Mouse (Mus musculus) intestine, postnatal 0 days (tissue): ENCODE measurements around the gene Ranbp17. TPM values are rescaled to one million over a fixed set of nuclear protein-coding genes. Genes with fewer than 3 reads are reported as not detected.

Source experiments
- ATAC-seq: fragments of 200-750 bp; cut with Nextera tagmentation; 2 replicates; pipeline ENCODE4 v1.8.0; 2017; ENCODE audit warnings: mild to moderate bottlenecking, moderate TSS enrichment, moderate library complexity
- H3K27ac ChIP-seq: fragments of 300-500 bp; sonication (generic); 2 replicates; pipeline ENCODE4 v1.5.1; 2014; ENCODE audit warnings: mild to moderate bottlenecking, low read depth, low read length, moderate library complexity
- H3K27me3 ChIP-seq: fragments of 300-500 bp; sonication (generic); replicated peaks from 2 replicates; pipeline ENCODE4 v1.6.1; 2014; ENCODE audit warnings: low read length, mixed read lengths; ENCODE audit not compliant: control insufficient read depth, insufficient read depth
- H3K36me3 ChIP-seq: fragments of 300-500 bp; sonication (generic); 2 replicates; pipeline ENCODE4 v1.6.1; 2014; ENCODE audit warnings: mild to moderate bottlenecking, moderate library complexity; ENCODE audit not compliant: control insufficient read depth, insufficient read depth
- H3K4me1 ChIP-seq: fragments of 300-500 bp; sonication (generic); replicated peaks from 2 replicates; pipeline ENCODE4 v1.6.1; 2014; ENCODE audit warnings: antibody characterized with exemption, low read length, mixed read lengths; ENCODE audit not compliant: control insufficient read depth, insufficient read depth
- H3K4me2 ChIP-seq: fragments of 300-500 bp; sonication (generic); replicated peaks from 2 replicates; pipeline ENCODE4 v1.6.1; 2014; ENCODE audit warnings: low read depth, mild to moderate bottlenecking, moderate library complexity
- H3K4me3 ChIP-seq: fragments of 300-500 bp; sonication (generic); 2 replicates; pipeline ENCODE4 v1.5.1; 2014; ENCODE audit warnings: low read depth, low read length
- H3K9ac ChIP-seq: fragments of 300-500 bp; sonication (generic); 2 replicates; pipeline ENCODE4 v1.6.1; 2014; ENCODE audit warnings: mild to moderate bottlenecking, low read depth, low read length
- H3K9me3 ChIP-seq: fragments of 300-500 bp; sonication (generic); 2 replicates; pipeline ENCODE4 v1.6.1; 2016; ENCODE audit warnings: mixed run types; ENCODE audit not compliant: control insufficient read depth
- CTCF ChIP-seq: sonication (generic); IDR thresholded peaks from 2 replicates; pipeline ENCODE4 v1.5.1; 2016; ENCODE audit warnings: low read depth, mild to moderate bottlenecking, control low read depth, antibody characterized with exemption, moderate library complexity
- WGBS: fragments of 180-500 bp; shearing (Covaris S2); extraction: QIAGEN DNeasy Blood & Tissue Kit; methylation state at CpG from one replicate; pipeline ENCODE4 v1.1.7; 2014; 5-methylcytosine and 5-hydroxymethylcytosine counted together
- polyA plus RNA-seq: library from polyadenylated mRNA; unstranded; fragments of >200 nt; fragmentation: Nextera tagmentation; extraction: Ambion mirVana; gene quantifications from 2 replicates; pipeline ENCODE4 v1.2.1, GENCODE M21; 2015

Gene Ranbp17
- polyA plus RNA-seq, 1 experiment from 2014 or later, result 1.1 TPM

DNA sequence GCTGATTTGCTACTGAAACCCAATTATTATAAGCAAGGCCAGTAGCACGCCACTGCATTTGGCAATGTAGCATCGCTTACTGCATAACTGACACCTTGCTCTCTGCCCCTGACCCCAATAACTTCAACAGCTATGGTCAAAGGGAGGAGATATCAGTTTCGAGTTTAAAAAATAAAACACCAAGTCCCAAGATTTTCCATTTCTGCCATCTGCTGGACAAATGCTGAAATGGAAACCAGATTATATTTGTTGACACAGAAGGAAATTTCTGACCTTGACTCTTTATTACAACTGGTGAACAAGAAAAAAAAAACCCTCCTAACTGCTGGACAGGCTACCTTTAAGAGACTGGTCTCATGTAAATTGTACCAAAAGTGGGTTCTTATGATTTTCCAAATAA is 218.1 kb downstream of the Ranbp17 start:
- H3K27me3 ChIP-seq, result no peaks in the 10 kb centered on the region
- 36% methylated on average over 3 of the region's 3 CpGs for WGBS
- H3K27ac ChIP-seq, result no peak overlapping the region
- TF ChIP-seq CTCF, result peak; percentile 68
- H3K4me3 ChIP-seq, result no peak overlapping the region
- no peaks in the 10 kb centered on the region for H3K36me3 ChIP-seq
- H3K9me3 ChIP-seq, result no peaks in the 10 kb centered on the region
- H3K4me2 ChIP-seq, result no peak overlapping the region
- H3K4me1 ChIP-seq, result no peaks in the 10 kb centered on the region
- H3K9ac ChIP-seq, result no peak overlapping the region
- no peak for ATAC-seq

- Histone ChIP-seq H3K4me2 (no peak overlapping the region), H3K27ac (no peak overlapping the region), H3K4me3 (no peak overlapping the region), H3K9me3 (no peaks in the 10 kb centered on the region), H3K27me3 (no peaks in the 10 kb centered on the region), H3K36me3 (no peaks in the 10 kb centered on the region), H3K9ac (no peak overlapping the region), H3K4me1 (no peaks in the 10 kb centered on the region)
- no peak for ATAC-seq
- TF ChIP-seq CTCF, result no peak
- WGBS, result 55% methylated on average over 6 of the region's 6 CpGs
Observed at GRCm38 (mm10) chr11:33294063-33294462, 219.5 kb downstream of the Ranbp17 start.

- no peaks in the 10 kb centered on the region for H3K9me3 ChIP-seq
- no peaks in the 10 kb centered on the region for H3K36me3 ChIP-seq
- H3K27ac ChIP-seq, result no peak overlapping the region
- no peak overlapping the region for H3K4me2 ChIP-seq
- ATAC-seq, result no peak
- no peak overlapping the region for H3K9ac ChIP-seq
- H3K4me3 ChIP-seq, result no peak overlapping the region
- no peaks in the 10 kb centered on the region for H3K4me1 ChIP-seq
- no peaks in the 10 kb centered on the region for H3K27me3 ChIP-seq
- WGBS, result 86% methylated on average over 2 of the region's 2 CpGs
- TF ChIP-seq CTCF, result no peak
Observed at GRCm38 (mm10) chr11:33278571-33278970, 235.0 kb downstream of the Ranbp17 start.

- no peaks in the 10 kb centered on the region for H3K27me3 ChIP-seq
- H3K27ac ChIP-seq, result no peak within 1 kb of the TSS
- H3K4me1 ChIP-seq, result no peaks in the 10 kb centered on the region
- H3K4me2 ChIP-seq, result no peak within 1 kb of the TSS
- no peak for ATAC-seq
- H3K36me3 ChIP-seq, result no peaks in the 10 kb centered on the region
- WGBS, result 95% methylated on average over 3 of the region's 3 CpGs
- H3K4me3 ChIP-seq, result no peak within 1 kb of the TSS
- H3K9me3 ChIP-seq, result no peaks in the 10 kb centered on the region
- no peak within 1 kb of the TSS for H3K9ac ChIP-seq
- no peak for TF ChIP-seq CTCF
Observed at GRCm38 (mm10) chr11:33276637-33277036, 236.9 kb downstream of the Ranbp17 start, which contains the start of gene Gm12117. TSS of gene Gm12117 (minus strand) at chr11:33276737.

DNA sequence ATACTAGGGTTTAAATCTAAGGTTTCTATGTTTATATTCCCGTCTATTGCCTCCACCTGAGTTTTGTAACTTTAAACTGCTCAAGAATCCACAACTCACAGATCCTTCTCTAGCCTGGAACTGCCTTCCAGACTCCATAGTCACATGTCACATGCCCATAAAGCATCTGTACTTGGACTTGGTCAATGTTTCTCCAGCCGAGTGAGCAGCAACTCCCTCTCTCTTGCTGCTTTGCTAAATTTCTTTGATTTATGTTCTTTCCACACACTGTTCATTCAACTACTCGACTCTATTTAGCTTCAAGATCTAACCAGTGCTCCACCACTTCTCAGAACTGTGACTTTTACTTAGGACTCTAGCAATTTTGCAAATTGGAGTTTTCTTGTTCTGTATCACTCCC is 238.7 kb downstream of the Ranbp17 start:
- Histone ChIP-seq H3K4me2 (no peak overlapping the region), H3K4me1 (no peaks in the 10 kb centered on the region), H3K9ac (no peak overlapping the region), H3K36me3 (no peaks in the 10 kb centered on the region), H3K9me3 (no peaks in the 10 kb centered on the region), H3K27me3 (no peaks in the 10 kb centered on the region), H3K27ac (no peak overlapping the region), H3K4me3 (no peak overlapping the region)
- WGBS, result 65% methylated on average over 3 of the region's 3 CpGs
- TF ChIP-seq CTCF, result no peak
- ATAC-seq, result no peak

DNA sequence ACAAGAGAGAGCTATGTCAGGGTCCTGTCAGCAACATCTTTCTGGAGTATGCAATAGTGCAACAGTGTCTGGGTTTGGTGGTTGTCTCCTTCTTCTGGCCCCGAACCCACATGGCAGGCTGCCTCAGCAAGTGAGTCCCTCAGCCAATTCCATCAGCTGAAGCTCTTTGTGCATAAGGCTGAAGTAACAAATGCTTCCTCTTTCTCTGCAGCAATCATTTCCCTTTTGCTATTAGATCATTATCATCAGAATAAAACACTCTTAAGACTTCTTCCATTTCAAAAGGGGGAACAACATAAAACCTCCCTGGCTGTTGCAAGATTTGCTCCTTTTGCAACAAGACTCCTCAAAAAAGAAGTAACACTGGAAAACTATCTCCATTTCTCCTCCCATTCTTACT is 239.3 kb downstream of the Ranbp17 start:
- no peaks in the 10 kb centered on the region for H3K4me1 ChIP-seq
- no peaks in the 10 kb centered on the region for H3K27me3 ChIP-seq
- WGBS, result 67% methylated on average over 1 of the region's 1 CpGs
- no peak for ATAC-seq
- H3K36me3 ChIP-seq, result no peaks in the 10 kb centered on the region
- no peak overlapping the region for H3K9ac ChIP-seq
- H3K9me3 ChIP-seq, result no peaks in the 10 kb centered on the region
- TF ChIP-seq CTCF, result no peak
- no peak overlapping the region for H3K4me3 ChIP-seq
- no peak overlapping the region for H3K27ac ChIP-seq
- no peak overlapping the region for H3K4me2 ChIP-seq

- no peak overlapping the region for H3K4me3 ChIP-seq
- TF ChIP-seq CTCF, result no peak
- 67% methylated on average over 3 of the region's 3 CpGs for WGBS
Observed at GRCm38 (mm10) chr11:33240295-33240694, 273.3 kb downstream of the Ranbp17 start.

More at GRCm38 (mm10) chr11:33240295-33240694, 273.3 kb downstream of the Ranbp17 start:
- Histone ChIP-seq H3K4me2 (no peak overlapping the region), H3K9ac (no peak overlapping the region), H3K27me3 (no peaks in the 10 kb centered on the region), H3K27ac (no peak overlapping the region), H3K9me3 (no peaks in the 10 kb centered on the region), H3K36me3 (no peaks in the 10 kb centered on the region), H3K4me1 (no peaks in the 10 kb centered on the region)
- no peak for ATAC-seq
